Mouse (Mus musculus) frontal cortex, postnatal 25 days (tissue): ENCODE measurements around the gene Tmem100.

ENCODE experiments used
- DNase-seq, 2 experiments: peaks; one replicate each; pipeline ENCODE4 v3.0.0; 2022; ENCODE audit warnings: low spot score in 2 of 2

The Tmem100 gene

DNA sequence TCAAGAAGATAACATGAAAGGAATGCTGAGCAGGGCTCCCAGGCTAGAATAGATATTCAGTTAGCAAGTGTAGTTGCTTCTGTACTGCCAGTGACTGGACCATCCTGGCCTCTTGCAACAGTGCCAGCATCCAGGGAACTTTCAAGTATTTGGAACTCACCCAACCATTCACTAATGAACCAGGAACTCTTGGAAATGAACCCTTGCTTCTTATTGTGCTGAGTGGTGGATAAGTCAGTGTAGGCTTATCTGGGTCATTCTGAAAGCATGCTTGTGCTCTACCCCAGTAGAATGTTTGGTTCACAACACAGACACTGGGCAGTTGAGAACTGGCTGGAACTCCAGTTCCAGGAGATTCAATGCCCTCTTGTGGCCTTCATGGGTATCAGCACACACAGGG is 29.1 kb downstream of the Tmem100 start:
- DNase-seq = no peak

- no peak for DNase-seq
Measured at GRCm38 (mm10) chr11:90062657-90063056, 32.5 kb downstream of the Tmem100 start.

- DNase-seq = no peak
Measured at GRCm38 (mm10) chr11:90066405-90067250, 36.5 kb downstream of the Tmem100 start.

DNA sequence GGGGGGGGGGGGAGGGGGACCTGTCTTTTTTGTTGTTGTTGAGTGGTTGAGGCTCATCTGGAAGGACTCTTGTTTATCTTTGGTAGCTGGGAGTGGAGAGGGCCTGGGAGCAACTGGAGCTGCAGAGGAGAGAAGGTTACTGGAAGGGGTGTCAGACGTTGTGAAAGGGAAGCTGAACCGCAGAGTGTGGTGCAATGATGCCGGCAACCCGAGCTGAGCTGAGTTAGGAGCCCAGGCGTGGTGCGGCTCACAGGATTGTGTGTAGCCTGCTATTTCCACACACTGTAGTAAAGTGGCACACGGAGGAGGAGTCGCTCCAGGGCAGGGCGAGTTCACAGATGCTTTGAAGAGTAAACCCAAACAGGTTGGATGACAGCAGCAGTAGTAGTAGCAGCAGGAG is 41.6 kb downstream of the Tmem100 start:
- no peak for DNase-seq

GRCm38 (mm10) chr11:90073201-90073600 is 43.1 kb downstream of the Tmem100 start:
- no peak for DNase-seq

DNA sequence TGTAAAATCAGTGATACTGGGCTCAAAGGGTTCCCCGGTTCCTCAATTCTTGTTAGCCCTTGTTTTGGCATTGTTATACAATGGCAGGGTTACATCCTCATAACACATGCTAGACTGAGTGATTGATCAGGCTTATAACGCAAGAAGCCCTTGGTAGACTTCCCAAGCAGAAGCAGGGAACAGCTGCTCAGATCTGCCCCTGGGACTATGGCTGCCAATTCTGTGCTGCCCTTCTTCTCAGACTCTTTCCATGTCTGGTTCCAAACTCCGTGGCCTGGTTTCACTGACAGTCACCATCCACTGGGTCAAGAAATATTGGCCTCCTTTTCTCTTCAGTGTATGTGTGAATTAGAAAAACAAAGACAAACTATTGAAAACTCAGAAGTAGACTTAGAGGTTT is 46.5 kb downstream of the Tmem100 start:
- no peak for DNase-seq

DNA sequence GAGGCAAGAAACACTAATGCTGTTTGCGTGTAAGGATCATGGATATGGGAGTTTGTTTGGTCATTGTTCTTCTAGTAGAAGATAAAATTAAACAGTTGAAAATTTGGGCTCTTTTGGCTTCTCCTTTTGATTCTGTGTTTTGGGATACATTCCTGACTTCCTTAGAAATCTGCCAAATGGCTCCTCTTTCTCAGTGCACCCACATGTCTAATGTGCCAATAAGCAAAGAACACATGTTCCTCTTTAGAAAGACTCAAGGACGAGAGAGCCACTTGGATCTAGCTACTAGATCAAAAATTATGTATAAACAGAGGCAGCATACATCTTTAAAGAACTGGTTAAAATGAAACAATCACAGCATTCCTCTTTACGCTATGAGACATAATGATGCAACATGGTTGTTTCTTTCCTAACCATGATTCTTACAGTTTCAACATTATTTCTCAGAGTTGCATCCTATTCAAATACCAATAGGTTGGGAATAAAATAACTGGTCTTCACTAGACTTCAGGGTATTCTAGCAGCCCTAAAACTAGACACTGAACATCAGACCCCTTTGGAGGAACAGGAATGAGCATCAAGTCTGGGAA is 50.6 kb downstream of the Tmem100 start:
- DNase-seq = no peak

- no peak for DNase-seq
Measured at GRCm38 (mm10) chr11:90081820-90082596, 51.9 kb downstream of the Tmem100 start.

DNA sequence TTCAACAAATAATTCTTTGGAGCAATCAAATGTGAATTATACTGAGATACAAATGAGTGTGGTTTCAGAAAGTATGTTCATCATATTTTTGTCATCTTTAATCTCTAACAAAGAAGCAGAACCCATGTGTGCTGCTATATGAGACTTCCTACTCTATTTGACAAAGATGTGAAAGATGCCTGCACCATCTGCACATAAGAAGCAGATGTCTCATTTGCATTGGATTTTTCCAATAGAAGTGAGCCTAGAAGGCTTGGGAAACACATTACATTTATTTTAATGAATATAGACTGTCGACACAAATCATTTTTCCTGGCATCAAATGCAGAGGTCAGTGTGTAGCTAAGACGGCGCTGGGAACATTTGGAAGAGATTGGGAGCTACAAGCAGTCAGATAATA is 52.9 kb downstream of the Tmem100 start:
- no peak for DNase-seq

GRCm38 (mm10) chr11:90084166-90084565 is 54.0 kb downstream of the Tmem100 start:
- no peak for DNase-seq
